Mouse (Mus musculus) neural tube, embryonic 11.5 days (tissue): ENCODE data around the gene Slit3. TPM values are rescaled to one million over a fixed set of nuclear protein-coding genes. Genes with fewer than 3 reads are reported as not detected.

Experiments
- ATAC-seq: fragments of 200-750 bp; cut with Nextera tagmentation; 2 replicates; pipeline ENCODE4 v1.8.0; 2017; ENCODE audit warnings: moderate number of reproducible peaks, mild to moderate bottlenecking, moderate TSS enrichment, moderate library complexity; ENCODE audit not compliant: insufficient read depth, low FRiP score, low TSS enrichment
- DNase-seq: peaks from one replicate; pipeline ENCODE4 v3.0.0-alpha.2; 2015; ENCODE audit warnings: low spot score
- H3K27ac ChIP-seq: fragments of 300-500 bp; sonication (generic); 2 replicates; pipeline ENCODE4 v1.5.1; 2014; ENCODE audit warnings: low read depth, mild to moderate bottlenecking, low read length
- H3K27me3 ChIP-seq: fragments of 300-500 bp; sonication (generic); 2 replicates; pipeline ENCODE4 v1.6.1; 2014; ENCODE audit warnings: mild to moderate bottlenecking, low read length, mixed read lengths; ENCODE audit not compliant: control insufficient read depth, insufficient read depth
- H3K36me3 ChIP-seq: fragments of 300-500 bp; sonication (generic); 2 replicates; pipeline ENCODE4 v1.6.1; 2014; ENCODE audit warnings: mild to moderate bottlenecking, low read length, moderate library complexity, mixed read lengths; ENCODE audit not compliant: control insufficient read depth, insufficient read depth
- H3K4me1 ChIP-seq: fragments of 300-500 bp; sonication (generic); 2 replicates; pipeline ENCODE4 v1.6.1; 2014; ENCODE audit warnings: low read length, mixed read lengths; ENCODE audit not compliant: control insufficient read depth, insufficient read depth
- H3K4me2 ChIP-seq: fragments of 300-500 bp; sonication (generic); 2 replicates; pipeline ENCODE4 v1.6.1; 2014; ENCODE audit warnings: low read depth, mild to moderate bottlenecking, moderate library complexity
- H3K4me3 ChIP-seq: fragments of 300-500 bp; sonication (generic); 2 replicates; pipeline ENCODE4 v1.5.1; 2014; ENCODE audit warnings: low read depth, low read length
- H3K9ac ChIP-seq: fragments of 300-500 bp; sonication (generic); 2 replicates; pipeline ENCODE4 v1.6.1; 2014; ENCODE audit warnings: mild to moderate bottlenecking, low read length
- H3K9me3 ChIP-seq: fragments of 300-500 bp; sonication (generic); 2 replicates; pipeline ENCODE4 v1.6.1; 2016; ENCODE audit warnings: low read length; ENCODE audit not compliant: control insufficient read depth
- WGBS: fragments of 180-500 bp; shearing (Covaris S2); extraction: QIAGEN DNeasy Blood & Tissue Kit; methylation state at CpG from one replicate; pipeline ENCODE4 v1.1.7; 2014; 5-methylcytosine and 5-hydroxymethylcytosine counted together
- polyA plus RNA-seq: library from polyadenylated mRNA; unstranded; fragments of >200 nt; fragmentation: Nextera tagmentation; extraction: Ambion mirVana; gene quantifications from 2 replicates; pipeline ENCODE4 v1.2.1, GENCODE M21; 2014

The Slit3 gene
- polyA plus RNA-seq, 1 experiment from 2014 or later = 41.3 TPM

DNA sequence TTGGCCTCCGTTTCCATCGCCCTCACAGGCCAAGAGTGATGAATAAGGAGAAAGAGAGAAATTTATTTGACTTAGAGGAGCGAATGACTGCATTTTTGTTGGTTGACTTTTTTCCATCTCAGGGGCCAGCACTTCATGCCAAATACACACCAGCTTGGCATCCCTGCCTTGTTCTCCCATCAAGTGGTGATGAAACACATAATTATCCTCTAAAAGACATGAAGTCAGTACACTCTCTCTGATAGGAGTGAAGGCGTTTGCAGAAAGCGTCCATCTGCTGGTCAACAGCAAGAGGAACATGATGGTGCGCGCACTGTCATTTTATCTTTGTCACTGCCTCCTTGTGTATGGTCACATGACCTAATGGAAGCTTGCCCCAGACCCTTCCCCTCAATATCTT lies 75.8 kb downstream of the Slit3 start:
- Histone ChIP-seq H3K9me3 (no peaks in the 10 kb centered on the region), H3K4me1 (no peaks in the 10 kb centered on the region), H3K9ac (no peak overlapping the region), H3K27ac (no peak overlapping the region), H3K4me2 (no peak overlapping the region), H3K4me3 (no peak overlapping the region), H3K27me3 (no peaks in the 10 kb centered on the region), H3K36me3 (no peaks in the 10 kb centered on the region)
- 92% methylated on average over 7 of the region's 7 CpGs for WGBS
- ATAC-seq = no peak
- DNase-seq = no peak

DNA sequence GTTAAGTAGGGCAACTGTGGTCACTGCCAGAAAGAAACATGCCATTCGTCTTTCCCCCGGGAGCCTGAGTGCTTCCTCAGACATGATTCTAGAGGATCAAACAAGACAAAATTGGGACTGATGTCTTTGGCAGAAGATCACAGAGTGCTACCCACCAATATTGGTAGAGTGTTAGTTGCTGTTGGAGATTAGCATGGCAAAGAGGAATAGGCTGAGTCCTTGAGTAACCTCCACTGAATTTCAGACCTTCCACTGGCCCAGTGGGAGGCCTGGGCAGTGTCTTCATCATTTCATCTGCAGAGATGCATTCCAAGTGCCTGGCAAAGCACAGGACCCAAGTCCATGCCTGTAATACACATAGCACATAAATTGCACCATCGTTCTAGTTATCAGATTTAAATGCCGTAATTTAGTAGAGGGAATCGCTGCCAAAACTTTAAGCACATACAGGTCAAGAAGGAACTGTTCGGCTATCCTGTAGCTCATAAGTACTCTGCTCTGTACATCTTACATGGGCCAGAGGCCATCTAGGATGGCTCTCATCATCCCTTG lies 77.6 kb downstream of the Slit3 start:
- H3K4me2 ChIP-seq = no peak overlapping the region
- no peak overlapping the region for H3K9ac ChIP-seq
- no peak for ATAC-seq
- no peak overlapping the region for H3K4me3 ChIP-seq
- H3K27ac ChIP-seq = no peak overlapping the region
- WGBS = 93% methylated on average over 6 of the region's 6 CpGs
- H3K9me3 ChIP-seq = no peaks in the 10 kb centered on the region
- H3K4me1 ChIP-seq = peaks cover 7% of the 10 kb centered on the region; the same call in 1 of the 2 replicates
- no peaks in the 10 kb centered on the region for H3K27me3 ChIP-seq
- H3K36me3 ChIP-seq = no peaks in the 10 kb centered on the region
- DNase-seq = no peak

DNA sequence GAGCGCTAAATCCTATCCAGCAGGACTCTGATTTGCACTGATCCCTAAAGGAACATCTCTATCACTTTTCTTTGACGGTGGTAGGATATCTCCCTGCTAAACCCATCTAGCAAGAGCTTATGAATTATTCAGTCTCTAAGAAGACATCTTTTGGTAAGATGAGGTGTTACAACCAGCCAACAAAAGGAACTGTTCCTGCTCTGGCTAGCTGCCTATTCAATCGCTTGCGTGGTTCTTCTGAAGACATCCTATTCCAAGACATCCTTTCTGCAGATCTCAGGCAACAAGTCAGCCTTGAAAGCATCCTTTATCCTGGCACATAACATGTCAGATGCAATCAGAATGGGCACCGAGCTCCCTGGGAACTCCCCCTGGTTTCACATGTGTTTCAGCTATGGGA lies 81.3 kb downstream of the Slit3 start:
- 58% methylated on average over 5 of the region's 5 CpGs for WGBS
- Histone ChIP-seq H3K9ac (no peak overlapping the region), H3K4me3 (no peak overlapping the region), H3K4me1 (peaks cover 17% of the 10 kb centered on the region; the same call in 1 of the 2 replicates), H3K36me3 (no peaks in the 10 kb centered on the region), H3K4me2 (no peak overlapping the region), H3K9me3 (no peaks in the 10 kb centered on the region), H3K27ac (no peak overlapping the region), H3K27me3 (no peaks in the 10 kb centered on the region)
- no peak for DNase-seq
- no peak for ATAC-seq

DNA sequence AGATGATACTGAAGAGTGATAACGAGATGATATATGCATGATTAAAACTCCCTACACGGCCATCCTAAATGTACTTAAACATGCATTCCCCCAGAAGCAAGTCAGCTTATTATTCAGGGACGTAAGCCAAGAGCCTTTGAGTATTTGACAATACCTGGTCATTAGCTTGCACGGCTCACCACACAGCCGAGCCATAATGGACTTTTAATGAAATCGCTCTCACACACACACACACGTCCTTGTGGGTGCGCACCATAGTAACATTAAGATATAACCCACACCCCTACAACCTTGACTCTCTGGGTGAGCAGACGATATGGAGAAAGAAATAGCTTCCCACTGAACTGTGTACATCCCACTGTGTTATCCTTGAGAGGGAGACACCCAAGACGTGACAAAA lies 82.6 kb downstream of the Slit3 start:
- 46% methylated on average over 10 of the region's 10 CpGs for WGBS
- Histone ChIP-seq H3K9me3 (no peaks in the 10 kb centered on the region), H3K36me3 (no peaks in the 10 kb centered on the region), H3K4me3 (no peak overlapping the region), H3K4me1 (peaks cover 17% of the 10 kb centered on the region; the same call in 1 of the 2 replicates), H3K27ac (no peak overlapping the region), H3K4me2 (no peak overlapping the region), H3K9ac (no peak overlapping the region), H3K27me3 (no peaks in the 10 kb centered on the region)
- peak; percentile 28 for DNase-seq
- ATAC-seq = peak; percentile 62

DNA sequence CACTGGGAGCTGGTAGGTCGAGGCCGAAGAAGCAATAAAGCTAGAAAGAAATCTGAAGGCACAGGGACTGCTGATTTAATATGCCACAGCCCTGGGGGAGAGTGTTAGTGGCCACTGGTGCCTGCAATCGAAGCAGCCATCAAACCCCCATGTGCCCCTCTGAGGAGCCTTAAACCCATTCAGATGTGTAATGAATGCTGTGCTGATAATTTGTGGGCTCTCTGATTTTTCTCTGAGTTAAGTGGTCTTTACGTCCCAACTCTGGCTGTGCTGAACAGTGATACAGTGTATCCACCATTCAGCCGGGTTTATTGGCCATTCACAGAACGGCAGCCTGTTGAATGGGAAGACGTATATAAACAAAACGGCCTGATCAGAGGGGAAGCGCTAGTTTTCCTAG lies 83.1 kb downstream of the Slit3 start:
- H3K4me2 ChIP-seq = no peak overlapping the region
- peak; percentile 31 for DNase-seq
- H3K9ac ChIP-seq = no peak overlapping the region
- no peaks in the 10 kb centered on the region for H3K9me3 ChIP-seq
- H3K4me1 ChIP-seq = peaks cover 17% of the 10 kb centered on the region; the same call in 1 of the 2 replicates
- H3K36me3 ChIP-seq = no peaks in the 10 kb centered on the region
- H3K27ac ChIP-seq = no peak overlapping the region
- H3K27me3 ChIP-seq = no peaks in the 10 kb centered on the region
- WGBS = 24% methylated on average over 9 of the region's 9 CpGs
- no peak overlapping the region for H3K4me3 ChIP-seq
- ATAC-seq = peak; percentile 72

DNA sequence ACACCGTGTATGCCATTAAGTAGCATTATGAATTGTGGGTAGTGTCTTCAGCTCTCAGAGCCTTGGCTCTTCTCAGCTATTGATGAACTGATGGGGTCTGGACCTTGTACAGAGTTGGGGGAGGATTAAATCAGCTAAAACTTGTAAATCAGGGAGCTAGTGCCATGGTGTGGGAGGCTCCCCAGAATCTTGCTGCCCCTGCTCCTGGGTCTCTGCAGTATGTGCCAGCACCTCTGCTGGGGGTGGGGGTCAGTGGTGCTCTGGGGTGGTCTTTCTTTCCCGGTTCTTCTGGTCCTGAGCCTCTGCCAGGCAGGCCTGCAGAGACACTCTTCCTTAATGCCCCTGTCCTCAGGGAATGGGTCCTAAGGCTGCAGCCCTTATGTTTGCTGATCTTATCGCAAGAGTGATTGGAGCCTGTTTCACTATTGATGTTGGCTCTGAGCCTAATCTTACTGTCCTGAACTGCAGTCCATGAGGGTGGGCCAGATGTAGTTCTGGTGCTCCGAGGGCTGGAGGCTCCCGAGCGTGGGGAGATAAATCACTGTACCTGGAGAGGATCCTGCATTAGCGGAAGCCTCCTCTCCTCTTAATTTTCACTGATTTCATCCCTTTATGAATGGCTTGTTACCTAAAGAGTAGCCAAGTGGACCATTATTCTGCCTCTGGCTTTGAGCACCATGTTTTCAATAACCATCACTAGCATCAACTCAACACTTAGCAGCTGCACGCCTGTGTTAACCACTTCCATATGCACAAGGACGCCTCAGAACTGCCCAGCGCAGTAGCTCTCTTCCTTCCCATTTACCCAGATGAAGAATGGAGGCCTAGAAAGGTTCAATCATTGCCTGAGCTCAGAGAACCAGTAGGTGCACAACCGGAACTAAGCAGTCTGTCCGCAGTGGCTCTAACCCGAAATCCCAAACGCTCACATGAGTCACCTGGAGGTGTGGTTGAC lies 90.0 kb downstream of the Slit3 start:
- ATAC-seq (no peak), DNase-seq (no peak)
- WGBS = 68% methylated on average over 14 of the region's 14 CpGs
- Histone ChIP-seq H3K36me3 (no peaks in the 10 kb centered on the region), H3K9me3 (no peaks in the 10 kb centered on the region), H3K4me1 (no peaks in the 10 kb centered on the region), H3K4me3 (no peak overlapping the region), H3K27ac (no peak overlapping the region), H3K4me2 (no peak overlapping the region), H3K9ac (no peak overlapping the region), H3K27me3 (no peaks in the 10 kb centered on the region)

DNA sequence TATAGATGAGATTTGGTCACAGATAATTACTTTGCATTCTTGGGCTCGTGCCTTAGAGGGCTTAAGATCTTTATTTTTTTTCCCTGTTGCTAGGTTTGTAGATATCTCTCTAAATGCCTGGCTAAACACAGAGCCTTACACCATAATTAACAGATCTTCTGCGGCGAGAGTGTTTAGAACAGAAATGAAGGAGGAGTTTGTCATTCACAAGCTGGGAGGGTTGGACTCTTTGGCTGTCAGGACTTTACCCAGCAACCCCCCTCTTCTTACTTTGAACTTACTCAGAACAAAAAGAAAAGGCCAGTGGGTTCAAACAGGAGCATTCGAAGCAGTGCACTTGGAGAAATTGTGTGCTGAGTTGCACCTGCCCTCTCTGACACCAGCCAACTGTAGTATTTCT lies 103.0 kb downstream of the Slit3 start:
- no peaks in the 10 kb centered on the region for H3K9me3 ChIP-seq
- no peak overlapping the region for H3K27ac ChIP-seq
- H3K9ac ChIP-seq = no peak overlapping the region
- no peak overlapping the region for H3K4me2 ChIP-seq
- H3K36me3 ChIP-seq = no peaks in the 10 kb centered on the region
- WGBS = 58% methylated on average over 4 of the region's 4 CpGs
- H3K4me3 ChIP-seq = no peak overlapping the region
- ATAC-seq (no peak), DNase-seq (no peak)
- H3K4me1 ChIP-seq = no peaks in the 10 kb centered on the region
- H3K27me3 ChIP-seq = no peaks in the 10 kb centered on the region

DNA sequence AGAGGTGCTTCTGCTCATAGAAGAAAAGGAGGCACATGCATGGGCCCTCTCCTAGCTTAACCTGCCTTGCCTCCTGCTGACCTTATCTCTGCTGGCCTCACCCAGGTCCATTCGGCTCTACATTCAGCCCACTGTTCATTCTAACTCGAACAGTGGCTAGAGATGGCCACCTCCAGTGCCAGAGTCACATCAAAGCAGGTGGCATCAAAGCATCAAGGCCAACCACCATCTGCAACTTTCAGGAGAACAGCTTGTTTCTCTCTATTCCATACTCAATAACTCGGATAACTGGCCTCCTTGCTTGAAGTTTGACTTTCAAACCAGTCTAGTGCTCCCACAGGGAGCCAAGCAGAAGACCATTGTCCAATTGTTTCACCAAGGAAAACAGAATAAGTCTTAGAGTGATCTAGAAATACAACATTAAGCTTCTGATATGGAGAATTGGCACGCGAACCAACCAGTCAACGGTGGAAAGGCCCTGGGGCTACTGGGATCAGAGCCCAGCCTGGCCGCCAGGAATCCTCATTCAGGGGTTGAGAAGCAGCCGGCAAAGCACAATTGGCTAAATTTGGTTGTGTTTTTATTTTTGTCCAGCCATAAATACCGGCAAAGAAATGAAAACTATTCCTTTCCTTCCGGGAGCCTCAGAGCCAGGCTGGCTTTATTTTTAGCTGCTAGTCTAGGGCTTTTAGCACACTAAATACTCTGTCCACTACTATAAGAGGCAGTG lies 110.5 kb downstream of the Slit3 start:
- no peak overlapping the region for H3K9ac ChIP-seq
- H3K4me3 ChIP-seq = no peak overlapping the region
- ATAC-seq = no peak
- no peaks in the 10 kb centered on the region for H3K36me3 ChIP-seq
- no peak overlapping the region for H3K4me2 ChIP-seq
- no peaks in the 10 kb centered on the region for H3K27me3 ChIP-seq
- DNase-seq = peak; percentile 6
- no peak overlapping the region for H3K27ac ChIP-seq
- H3K9me3 ChIP-seq = no peaks in the 10 kb centered on the region
- 91% methylated on average over 10 of the region's 10 CpGs for WGBS
- H3K4me1 ChIP-seq = no peaks in the 10 kb centered on the region
